20 mouse cellular contexts compared by ENCODE assay signal in the genomic region with DNA sequence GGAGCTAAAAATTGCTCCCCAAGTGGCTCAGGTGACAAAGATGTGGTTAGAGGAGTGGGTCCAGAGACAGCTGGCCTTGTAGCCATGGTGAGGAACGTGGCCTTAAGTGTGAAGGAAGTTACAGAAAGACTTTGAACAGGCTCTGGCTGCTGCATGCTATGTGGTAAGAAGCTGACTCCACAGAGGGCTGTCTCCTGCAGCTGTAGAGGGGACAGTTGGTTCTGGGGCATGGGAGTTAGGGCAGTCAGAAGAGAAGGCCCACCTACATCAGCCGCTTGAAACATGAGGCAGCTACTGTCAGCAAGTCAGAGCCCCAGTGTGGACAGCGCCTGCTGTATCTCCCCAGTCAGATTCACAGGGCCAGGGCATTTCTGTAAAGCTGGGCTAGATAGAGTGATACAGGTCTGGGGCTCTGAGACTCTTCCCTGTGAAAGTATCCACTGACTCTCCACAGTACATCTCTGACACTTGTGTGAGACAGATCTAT. TPM values are rescaled to one million over a fixed set of nuclear protein-coding genes. Genes with fewer than 3 reads are reported as not detected.
A peak's percentile ranks its signal among the peaks of the same experiment; 100 is the strongest.
DNase-seq lines count a peak whose midpoint lies in the region; TF ChIP-seq lines count a peak whose summit lies in the region.
"Had no signal": no experiment of that assay in that cellular context is flagged by ENCODE, and none has a peak within 500 bp of the region (broad histone marks: within the 10 kb centered on the region; RNA-seq: fewer than 3 reads in every experiment).

No protein-coding gene starts in this region.

- DNase-seq in heart, adult 11 months = peak; percentile 68
- no peak for DNase-seq in heart, adult 8-10 months (ENCODE audit: low spot score)
- no peak for DNase-seq in left cerebral cortex, adult 2 months (ENCODE audit: extremely low spot score in 1 of 2, low spot score in 2 of 2)
- no peak for DNase-seq in left cerebral cortex, postnatal 10 days (ENCODE audit: extremely low spot score in 1 of 2, low spot score in 2 of 2)
- peak; percentile 31 for DNase-seq in testis, postnatal 10 days (ENCODE audit: low spot score)
- DNase-seq in testis, postnatal 14 days (ENCODE audit: low spot score) = no peak
- DNase-seq in gastrocnemius, postnatal 10 days = no peak
- DNase-seq: B cell, adult 2 months; cerebellum, adult 18-20 months; cerebellum, adult 9-11 months; cerebellum, postnatal 36 days; gastrocnemius, postnatal 25 days; heart, adult 18-20 months; heart, postnatal 36 days had no signal

- intact Hi-C loops in left cerebral cortex, adult 2 months (cut with DNase I) = no loop called here
- intact Hi-C loops in left cerebral cortex, postnatal 10 days (cut with DNase I) = no loop called here

- H3K4me3 ChIP-seq in left cerebral cortex, adult 2 months = no peak overlapping the region
- H3K4me3 ChIP-seq: embryonic facial prominence, embryonic 13.5 days; forebrain, embryonic 12.5 days; heart, embryonic 13.5 days; hindbrain, embryonic 15.5 days had no signal

- no peak for TF ChIP-seq CTCF in left cerebral cortex, adult 2 months (IDR thresholded peaks at IDR 0.05)

- H3K27ac ChIP-seq in left cerebral cortex, adult 2 months = peak overlapping the region; percentile 56
- H3K27ac ChIP-seq: embryonic facial prominence, embryonic 13.5 days; forebrain, embryonic 12.5 days; heart, embryonic 13.5 days; hindbrain, embryonic 15.5 days had no signal

RNA-seq across cellular contexts. Expression of gene Chrna1, which starts 29.6 kb away (rescaled TPM):
- total RNA-seq in heart, adult 8-10 months (2022) = under 1 TPM in 3 of 4 experiments, not detected in 1; 0.05 to 0.11 (median 0.06) TPM
- total RNA-seq in left cerebral cortex, adult 2 months (2021) = under 1 TPM; 0.12 to 0.25 TPM
- total RNA-seq in left cerebral cortex, postnatal 10 days (2021) = under 1 TPM; 0.14 to 0.24 TPM
- 10 to 100 TPM; 31.7 to 37.0 TPM for total RNA-seq in gastrocnemius, postnatal 10 days (2021)
- total RNA-seq: adrenal gland, adult 2 months; adrenal gland, postnatal 25 days; heart, postnatal 36 days had no signal

Comparison
In these comparisons a context has a peak if more than half of its experiments do, and no peak if none do; other contexts are left out.
1. DNase-seq: peak in heart, adult 11 months (single experiment) and testis, postnatal 10 days (single experiment); none in heart, adult 8-10 months (single experiment), left cerebral cortex, adult 2 months (0 of 2), left cerebral cortex, postnatal 10 days (0 of 2), testis, postnatal 14 days (single experiment) and gastrocnemius, postnatal 10 days (single experiment).
2. RNA of gene Chrna1, which starts 29.6 kb away (total RNA-seq): 31.7 to 37.0 TPM in gastrocnemius, postnatal 10 days; 0.12 to 0.25 TPM in left cerebral cortex, adult 2 months, 0.14 to 0.24 TPM in left cerebral cortex, postnatal 10 days and 0.05 to 0.11 TPM in heart, adult 8-10 months; every median in the first group is over 10 times any median in the second.